Mouse (Mus musculus) CH12.LX (cell line): ENCODE measurements at regions not wholly inside any gene's neighbourhood (a gene's known extent, or its start where the extent isn't known, plus 50 kb on each side); places are given as distances from the start of the nearest gene placed in this dataset.

Experiments
- CHD1 ChIP-seq: IDR thresholded peaks from 2 replicates; pipeline ENCODE4 v1.6.1; 2012; ENCODE audit warnings: low read depth, low read length, improper control_type of control experiment, inconsistent platforms
- EP300 ChIP-seq: IDR thresholded peaks from 2 replicates; pipeline ENCODE4 v1.6.1; 2011; ENCODE audit warnings: low read length, improper control_type of control experiment
- MAX ChIP-seq: IDR thresholded peaks from 2 replicates; pipeline ENCODE4 v1.6.1; 2011; ENCODE audit warnings: low read length, improper control_type of control experiment
- POLR2A ChIP-seq: IDR thresholded peaks from 2 replicates; pipeline ENCODE4 v1.6.1; 2011; ENCODE audit warnings: low read depth, mild to moderate bottlenecking, improper control_type of control experiment, low read length

- no peak for TF ChIP-seq EP300
- TF ChIP-seq MAX, result no peak
- no peak for TF ChIP-seq CHD1
- no peak for TF ChIP-seq POLR2A
Measured at GRCm38 (mm10) chr17:61060450-61060849, 1820.7 kb downstream of the Efna5 start.
